Mouse (Mus musculus): ENCODE measurements around the gene Fam19a2.

GRCm38 (mm10) chr10:123710738-123711137, 446.9 kb downstream of the Fam19a2 start:
- TF ChIP-seq CTCF (IDR thresholded peaks at IDR 0.05; ENCODE audit: low read depth, low read length) = no peak
- TF ChIP-seq POLR2A (IDR thresholded peaks at IDR 0.05; ENCODE audit: extremely low read depth, insufficient read depth, low read length) = no peak
